Mouse (Mus musculus): ENCODE data around the gene Sipa1l1. TPM values are rescaled to one million over a fixed set of nuclear protein-coding genes. Genes with fewer than 3 reads are reported as not detected.
A peak's percentile ranks its signal among the peaks of the same experiment; 100 is the strongest.

Sipa1l1 gene
- polyA plus RNA-seq, 2 experiments = 2.6 to 2.7 TPM

DNA sequence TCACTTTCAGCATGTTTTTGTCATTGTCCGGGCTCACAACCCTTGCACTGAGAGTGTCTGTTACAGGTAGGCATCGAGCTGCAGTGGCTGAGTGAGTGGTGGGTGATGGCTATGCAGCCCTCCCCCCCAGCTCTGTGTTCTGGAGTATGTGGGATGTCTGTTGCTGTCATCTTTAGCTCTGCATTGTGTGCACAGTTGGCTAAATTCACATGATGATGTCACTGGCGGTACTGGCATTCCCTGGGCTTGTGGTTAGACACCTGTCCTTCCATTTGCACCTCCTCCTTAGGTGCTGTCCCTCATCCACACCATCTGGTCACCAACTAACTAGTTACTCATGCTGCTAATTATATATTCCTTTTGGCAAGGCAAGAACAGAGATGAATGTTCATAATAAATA lies 218.5 kb downstream of the Sipa1l1 start:
- Histone ChIP-seq H3K27me3 (ENCODE audit: control insufficient read depth, insufficient read depth, low read length) (no peaks in the 10 kb centered on the region), H3K36me3 (replicated peaks; ENCODE audit: control insufficient read depth, insufficient read depth, low read depth) (no peaks in the 10 kb centered on the region), H3K27ac (no peak overlapping the region), H3K4me1 (replicated peaks; ENCODE audit: control insufficient read depth in 2 of 2, insufficient read depth in 2 of 2, low read length in 1 of 2) (0 out of 4 replicates have a peak, but pooled peaks cover 0 to 3% of the 10 kb centered on the region in 2 experiments), H3K9me3 (ENCODE audit: control insufficient read depth, low read length) (no peaks in the 10 kb centered on the region), H3K4me3 (ENCODE audit: insufficient read depth in 1 of 2, low read depth in 2 of 2, low read length in 2 of 2) (no peak overlapping the region), H3K9ac (replicated peaks) (no peak overlapping the region), H3K4me2 (ENCODE audit: low read depth) (no peak overlapping the region)
- no peak for ATAC-seq (ENCODE audit: insufficient read depth)
- 66% methylated on average over 3 of the region's 3 CpGs for WGBS (ENCODE audit: insufficient replicate concordance)
- DNase-seq (ENCODE audit: low read depth in 3 of 3, low spot score in 3 of 3) = no peak
- TF ChIP-seq CTCF (IDR thresholded peaks at IDR 0.05; ENCODE audit: low read depth) = no peak
- no peak for TF ChIP-seq EP300 (IDR thresholded peaks at IDR 0.05; ENCODE audit: low read depth)

DNA sequence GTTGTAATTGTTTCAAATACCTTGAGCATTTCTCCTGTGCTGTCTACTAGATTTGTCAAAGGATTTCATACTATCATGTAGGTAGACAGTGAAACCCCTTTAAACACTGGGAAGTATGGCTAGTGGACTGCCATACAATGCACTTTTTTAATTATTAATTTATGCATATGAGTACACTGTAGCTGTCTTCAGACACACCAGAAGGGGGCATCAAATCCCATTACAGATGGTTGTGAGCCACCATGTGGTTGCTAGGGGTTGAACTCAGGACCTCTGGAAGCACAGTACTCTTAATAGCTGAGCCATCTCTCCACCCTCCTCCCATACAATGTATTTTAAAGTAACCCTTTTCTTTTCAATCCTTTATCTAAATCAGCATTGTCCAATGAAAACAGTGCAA lies 219.0 kb downstream of the Sipa1l1 start:
- H3K36me3 ChIP-seq (replicated peaks; ENCODE audit: control insufficient read depth, insufficient read depth, low read depth) = no peaks in the 10 kb centered on the region
- TF ChIP-seq CTCF (IDR thresholded peaks at IDR 0.05; ENCODE audit: low read depth) = no peak
- TF ChIP-seq EP300 (IDR thresholded peaks at IDR 0.05; ENCODE audit: low read depth) = no peak
- no peak overlapping the region for H3K27ac ChIP-seq
- H3K4me3 ChIP-seq (ENCODE audit: insufficient read depth in 1 of 2, low read depth in 2 of 2, low read length in 2 of 2) = no peak overlapping the region
- no peak overlapping the region for H3K4me2 ChIP-seq (ENCODE audit: low read depth)
- no peak for ATAC-seq (ENCODE audit: insufficient read depth)
- no peak overlapping the region for H3K9ac ChIP-seq (replicated peaks)
- no peak for DNase-seq (ENCODE audit: low read depth in 3 of 3, low spot score in 3 of 3)
- H3K4me1 ChIP-seq (replicated peaks; ENCODE audit: control insufficient read depth in 2 of 2, insufficient read depth in 2 of 2, low read length in 1 of 2) = 0 out of 4 replicates have a peak, but pooled peaks cover 0 to 3% of the 10 kb centered on the region in 2 experiments
- H3K9me3 ChIP-seq (ENCODE audit: control insufficient read depth, low read length) = no peaks in the 10 kb centered on the region
- H3K27me3 ChIP-seq (ENCODE audit: control insufficient read depth, insufficient read depth, low read length) = no peaks in the 10 kb centered on the region

DNA sequence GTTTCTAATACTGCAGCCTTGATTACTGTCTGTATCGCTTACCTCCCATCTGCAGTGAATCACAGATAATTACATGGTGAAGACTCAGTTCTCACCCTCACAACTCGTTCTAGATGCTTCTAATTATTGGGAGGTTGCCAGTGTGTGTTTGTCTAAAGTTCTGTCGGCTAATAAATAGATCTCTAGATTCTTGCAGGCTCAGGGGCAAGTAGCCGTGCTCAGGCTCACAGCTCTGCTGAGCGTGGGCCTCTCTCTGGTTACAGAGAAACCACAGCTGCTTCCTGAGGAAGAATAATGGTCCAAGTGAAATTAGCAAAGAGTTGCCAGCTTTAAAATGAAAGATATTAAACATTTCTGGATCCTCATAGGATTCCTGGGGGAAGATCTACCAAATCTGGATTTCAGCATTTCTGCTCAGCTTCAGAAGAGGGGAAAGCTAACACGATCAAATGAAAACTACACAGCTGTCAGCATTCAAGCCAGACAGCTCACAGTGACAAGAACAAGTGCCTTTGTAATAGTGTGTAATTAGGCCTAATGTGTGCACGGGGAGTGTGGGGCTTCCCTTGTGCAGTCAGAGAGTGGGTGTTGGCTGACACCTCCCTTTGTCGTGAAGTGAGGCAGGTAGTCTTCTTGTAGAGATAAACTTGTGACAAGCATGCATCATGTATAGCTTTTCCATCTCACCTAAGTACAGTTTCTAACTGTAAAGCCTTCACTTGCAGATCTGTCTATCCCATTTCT lies 225.2 kb downstream of the Sipa1l1 start:
- no peak for DNase-seq (ENCODE audit: low read depth in 3 of 3, low spot score in 3 of 3)

GRCm38 (mm10) chr12:82395194-82395593 lies 226.1 kb downstream of the Sipa1l1 start:
- DNase-seq (ENCODE audit: low read depth in 3 of 3, low spot score in 3 of 3) = no peak
- Histone ChIP-seq H3K27me3 (ENCODE audit: control insufficient read depth, insufficient read depth, low read length) (no peaks in the 10 kb centered on the region), H3K9me3 (ENCODE audit: control insufficient read depth, low read length) (no peaks in the 10 kb centered on the region), H3K4me2 (ENCODE audit: low read depth) (no peak overlapping the region), H3K4me1 (replicated peaks; ENCODE audit: control insufficient read depth in 2 of 2, insufficient read depth in 2 of 2, low read length in 1 of 2) (peaks cover 0 to 6% of the 10 kb centered on the region in 2 experiments; a peak in 1 of 4 replicates), H3K4me3 (ENCODE audit: insufficient read depth in 1 of 2, low read depth in 2 of 2, low read length in 2 of 2) (no peak overlapping the region), H3K36me3 (replicated peaks; ENCODE audit: control insufficient read depth, insufficient read depth, low read depth) (no peaks in the 10 kb centered on the region), H3K9ac (replicated peaks) (no peak overlapping the region), H3K27ac (no peak overlapping the region)
- 66% methylated on average over 4 of the region's 4 CpGs for WGBS (ENCODE audit: insufficient replicate concordance)
- TF ChIP-seq CTCF (IDR thresholded peaks at IDR 0.05; ENCODE audit: low read depth) = no peak
- no peak for TF ChIP-seq EP300 (IDR thresholded peaks at IDR 0.05; ENCODE audit: low read depth)
- ATAC-seq (ENCODE audit: insufficient read depth) = no peak

More for the DNA sequence above, 225.2 kb downstream of the Sipa1l1 start:
- Histone ChIP-seq H3K9me3 (ENCODE audit: control insufficient read depth, low read length) (no peaks in the 10 kb centered on the region), H3K4me2 (ENCODE audit: low read depth) (no peak overlapping the region), H3K9ac (replicated peaks) (no peak overlapping the region), H3K4me3 (ENCODE audit: insufficient read depth in 1 of 2, low read depth in 2 of 2, low read length in 2 of 2) (no peak overlapping the region), H3K27ac (no peak overlapping the region), H3K36me3 (replicated peaks; ENCODE audit: control insufficient read depth, insufficient read depth, low read depth) (no peaks in the 10 kb centered on the region), H3K4me1 (replicated peaks; ENCODE audit: control insufficient read depth in 2 of 2, insufficient read depth in 2 of 2, low read length in 1 of 2) (peaks cover 0 to 6% of the 10 kb centered on the region in 2 experiments; a peak in 1 of 4 replicates), H3K27me3 (ENCODE audit: control insufficient read depth, insufficient read depth, low read length) (no peaks in the 10 kb centered on the region)
- ATAC-seq (ENCODE audit: insufficient read depth) = no peak
- 32% methylated on average over 8 of the region's 8 CpGs for WGBS (ENCODE audit: insufficient replicate concordance)
- TF ChIP-seq EP300 (IDR thresholded peaks at IDR 0.05; ENCODE audit: low read depth) (no peak), CTCF (IDR thresholded peaks at IDR 0.05; ENCODE audit: low read depth) (no peak)

- Histone ChIP-seq H3K9me3 (ENCODE audit: control insufficient read depth, low read length) (no peaks in the 10 kb centered on the region), H3K36me3 (replicated peaks; ENCODE audit: control insufficient read depth, insufficient read depth, low read depth) (no peaks in the 10 kb centered on the region), H3K4me3 (ENCODE audit: insufficient read depth in 1 of 2, low read depth in 2 of 2, low read length in 2 of 2) (no peak overlapping the region), H3K27me3 (ENCODE audit: control insufficient read depth, insufficient read depth, low read length) (no peaks in the 10 kb centered on the region), H3K4me2 (ENCODE audit: low read depth) (no peak overlapping the region), H3K4me1 (replicated peaks; ENCODE audit: control insufficient read depth in 2 of 2, insufficient read depth in 2 of 2, low read length in 1 of 2) (peaks cover 0 to 2% of the 10 kb centered on the region in 2 experiments; a peak in 2 of 4 replicates), H3K9ac (replicated peaks) (no peak overlapping the region), H3K27ac (no peak overlapping the region)
- DNase-seq (ENCODE audit: low read depth in 3 of 3, low spot score in 3 of 3) (no peak), ATAC-seq (ENCODE audit: insufficient read depth) (no peak)
- WGBS (ENCODE audit: insufficient replicate concordance) = 73% methylated on average over 8 of the region's 8 CpGs
- TF ChIP-seq CTCF (IDR thresholded peaks at IDR 0.05; ENCODE audit: low read depth) (peak; percentile 33; the same call in 1 of the 2 replicates), EP300 (IDR thresholded peaks at IDR 0.05; ENCODE audit: low read depth) (no peak)
These were observed 228.1 kb downstream of the Sipa1l1 start for GRCm38 (mm10) chr12:82397193-82397592.
